35 mouse cellular contexts compared by ENCODE assay signal in the genomic region with DNA sequence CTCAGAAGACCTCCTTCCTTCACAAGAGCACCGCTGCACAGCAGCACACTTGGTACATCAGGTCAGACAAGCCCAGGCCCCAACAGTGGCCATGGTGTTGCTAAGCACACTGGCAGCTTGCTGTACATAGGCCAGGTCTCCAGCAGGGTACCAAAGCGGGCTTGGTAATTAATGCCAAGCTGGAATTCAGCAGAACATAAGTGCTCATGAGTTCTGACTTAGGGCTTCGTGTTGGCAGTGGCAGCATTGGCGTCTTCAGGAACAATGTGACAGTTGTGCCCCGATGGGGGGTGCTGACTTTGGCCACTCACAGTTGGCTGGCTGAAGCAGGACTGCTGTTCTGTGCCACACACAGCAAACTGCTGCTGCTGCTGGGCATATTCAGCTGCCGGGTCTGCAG. TPM values are rescaled to one million over a fixed set of nuclear protein-coding genes. Genes with fewer than 3 reads are reported as not detected.
DNase-seq lines count a peak whose midpoint lies in the region; ATAC-seq and TF ChIP-seq lines count a peak whose summit lies in the region.
"Had no signal": no experiment of that assay in that cellular context is flagged by ENCODE, and none has a peak within 500 bp of the region (broad histone marks: within the 10 kb centered on the region; RNA-seq: fewer than 3 reads in every experiment).

No protein-coding gene starts in this region.

- no peaks in the 10 kb centered on the region; the same call in 1 of the 2 replicates for H3K27me3 ChIP-seq in cerebellum, adult 2 months (ENCODE audit: control insufficient read depth, insufficient read depth, low read length)
- peaks cover 6% of the 10 kb centered on the region for H3K27me3 ChIP-seq in hindbrain, embryonic 15.5 days
- no peaks in the 10 kb centered on the region for H3K27me3 ChIP-seq in hindbrain, embryonic 11.5 days (ENCODE audit: control insufficient read depth, insufficient read depth, low read length)
- no peaks in the 10 kb centered on the region for H3K27me3 ChIP-seq in testis, adult 2 months (ENCODE audit: control insufficient read depth, insufficient read depth, low read length)
- H3K27me3 ChIP-seq: CH12.LX; embryonic facial prominence, embryonic 13.5 days; heart, embryonic 15.5 days; Patski had no signal

- no peak for TF ChIP-seq CTCF in cerebellum, adult 2 months (IDR thresholded peaks at IDR 0.05; ENCODE audit: borderline replicate concordance, insufficient read depth, low read depth, low read length)
- TF ChIP-seq CTCF in layer of hippocampus, adult 2 months (conservative IDR thresholded peaks at IDR 0.05) = 0 out of 2 replicates have a peak, but pooled peaks have one; percentile 17
- no peak for TF ChIP-seq CTCF in testis, adult 2 months (IDR thresholded peaks at IDR 0.05; ENCODE audit: control insufficient read depth, insufficient read depth, insufficient replicate concordance, low read depth, low read length)

- H3K9me3 ChIP-seq in hindbrain, embryonic 15.5 days = no peaks in the 10 kb centered on the region
- no peaks in the 10 kb centered on the region for H3K9me3 ChIP-seq in hindbrain, embryonic 11.5 days (ENCODE audit: control insufficient read depth, low read length)
- H3K9me3 ChIP-seq: embryonic facial prominence, embryonic 10.5 days; embryonic facial prominence, embryonic 13.5 days; forebrain, embryonic 12.5 days; G1E; heart, embryonic 12.5 days; heart, embryonic 15.5 days had no signal

- DNase-seq in cerebellum, postnatal 14 days = peak; percentile 62 to 63
- DNase-seq in cerebellum, adult 2 months = no peak
- no peak for DNase-seq in hindbrain, embryonic 11.5 days (ENCODE audit: low spot score)
- DNase-seq in layer of hippocampus, adult 2 months (ENCODE audit: low spot score in 2 of 2) = no peak
- no peak for DNase-seq in layer of hippocampus, adult 9-11 months
- DNase-seq in testis, postnatal 10 days (ENCODE audit: low spot score) = no peak
- DNase-seq: adrenal gland, postnatal 10 days; adrenal gland, postnatal 36 days; B cell, adult 2 months; cerebellum, adult 11 months; cerebellum, adult 8-10 months; cerebellum, postnatal 36 days; embryo, embryonic 11 days; gastrocnemius, postnatal 25 days; heart, adult 18-20 months; heart, postnatal 10 days; heart, postnatal 36 days; kidney, adult 2 months had no signal

- ATAC-seq in hindbrain, embryonic 15.5 days (ENCODE audit: low FRiP score, low read depth) = peak; percentile 53
- no peak for ATAC-seq in hindbrain, embryonic 11.5 days (ENCODE audit: low FRiP score)
- ATAC-seq: forebrain, embryonic 16.5 days; intestine, postnatal 0 days; Patski had no signal

- H3K4me2 ChIP-seq in hindbrain, embryonic 15.5 days = no peak overlapping the region
- no peak overlapping the region for H3K4me2 ChIP-seq in hindbrain, embryonic 11.5 days (replicated peaks; ENCODE audit: low read depth, low read length)
- H3K4me2 ChIP-seq: embryonic facial prominence, embryonic 13.5 days; forebrain, embryonic 12.5 days; heart, embryonic 12.5 days; heart, embryonic 15.5 days had no signal

- H3K4me1 ChIP-seq in cerebellum, adult 2 months (ENCODE audit: control insufficient read depth, insufficient read depth, low read length) = peaks cover 41% of the 10 kb centered on the region
- peaks cover 19% of the 10 kb centered on the region for H3K4me1 ChIP-seq in hindbrain, embryonic 15.5 days (replicated peaks)
- H3K4me1 ChIP-seq in hindbrain, embryonic 11.5 days (replicated peaks; ENCODE audit: control insufficient read depth, insufficient read depth, low read length) = no peaks in the 10 kb centered on the region
- H3K4me1 ChIP-seq in testis, adult 2 months (ENCODE audit: control insufficient read depth, insufficient read depth, low read length) = no peaks in the 10 kb centered on the region
- H3K4me1 ChIP-seq: embryonic facial prominence, embryonic 10.5 days; embryonic facial prominence, embryonic 13.5 days; forebrain, embryonic 12.5 days; heart, embryonic 12.5 days; heart, embryonic 15.5 days had no signal

- WGBS in cerebellum, adult 2 months = 19% methylated on average over 6 of the region's 6 CpGs
- WGBS in hindbrain, embryonic 15.5 days = 78% methylated on average over 6 of the region's 6 CpGs
- 90% methylated on average over 6 of the region's 6 CpGs for whole genome bisulfite sequencing in hindbrain, embryonic 11.5 days

- H3K36me3 ChIP-seq in hindbrain, embryonic 15.5 days = peaks cover 34% of the 10 kb centered on the region
- H3K36me3 ChIP-seq in hindbrain, embryonic 11.5 days (ENCODE audit: control insufficient read depth, insufficient read depth, low read length) = 0 out of 2 replicates have a peak, but pooled peaks cover 2% of the 10 kb centered on the region
- H3K36me3 ChIP-seq in testis, adult 2 months (ENCODE audit: control insufficient read depth, insufficient read depth, low read length) = peaks cover 2% of the 10 kb centered on the region

- H3K4me3 ChIP-seq in cerebellum, adult 2 months (replicated peaks; ENCODE audit: insufficient read depth, low read depth, low read length) = no peak overlapping the region
- no peak overlapping the region for H3K4me3 ChIP-seq in hindbrain, embryonic 15.5 days
- no peak overlapping the region for H3K4me3 ChIP-seq in hindbrain, embryonic 11.5 days (ENCODE audit: low read depth, low read length)
- H3K4me3 ChIP-seq in layer of hippocampus, adult 2 months = no peak overlapping the region
- H3K4me3 ChIP-seq in testis, adult 2 months (ENCODE audit: control insufficient read depth, low read depth, low read length) = peak overlapping the region; percentile 72
- H3K4me3 ChIP-seq: embryonic facial prominence, embryonic 10.5 days; embryonic facial prominence, embryonic 13.5 days; erythroblast, embryonic 14.5 days; forebrain, embryonic 12.5 days; heart, embryonic 12.5 days; heart, embryonic 15.5 days had no signal

- no peak overlapping the region for H3K27ac ChIP-seq in cerebellum, adult 2 months (ENCODE audit: insufficient read depth, low read length)
- 0 out of 2 replicates have a peak overlapping the region, but pooled peaks have one; percentile 23 for H3K27ac ChIP-seq in hindbrain, embryonic 15.5 days (replicated peaks)
- H3K27ac ChIP-seq in hindbrain, embryonic 11.5 days (ENCODE audit: low read depth, low read length) = no peak overlapping the region
- H3K27ac ChIP-seq in layer of hippocampus, adult 2 months = 0 out of 2 replicates have a peak overlapping the region, but pooled peaks have one; percentile 23
- no peak overlapping the region for H3K27ac ChIP-seq in testis, adult 2 months (ENCODE audit: control insufficient read depth, insufficient read depth, low read depth, low read length)
- H3K27ac ChIP-seq: embryonic facial prominence, embryonic 10.5 days; embryonic facial prominence, embryonic 13.5 days; forebrain, embryonic 12.5 days; heart, embryonic 15.5 days had no signal

- H3K9ac ChIP-seq in hindbrain, embryonic 15.5 days = no peak overlapping the region
- no peak overlapping the region for H3K9ac ChIP-seq in hindbrain, embryonic 11.5 days (ENCODE audit: low read depth, low read length)
- H3K9ac ChIP-seq: embryonic facial prominence, embryonic 13.5 days; forebrain, embryonic 12.5 days; heart, embryonic 15.5 days had no signal

- no peak for TF ChIP-seq POLR2A in cerebellum, adult 2 months (IDR thresholded peaks at IDR 0.05; ENCODE audit: borderline replicate concordance, insufficient read depth, low read length)
- no peak for TF ChIP-seq POLR2A in testis, adult 2 months (IDR thresholded peaks at IDR 0.05; ENCODE audit: control insufficient read depth, low read depth, low read length)

RNA-seq across cellular contexts. Expression of a gene that starts 7.7 kb away (rescaled TPM):
- 160 and 188 TPM in 2 replicates for polyA plus RNA-seq in cerebellum, adult 2 months (2012; rRNA removed)
- polyA plus RNA-seq in hindbrain, embryonic 15.5 days (2015; fragmentation: Nextera tagmentation; extraction: Ambion mirVana) = 18.3 and 22.2 TPM in 2 replicates
- polyA plus RNA-seq in hindbrain, embryonic 11.5 days (2014; fragmentation: Nextera tagmentation; extraction: Ambion mirVana) = 17.4 and 20.6 TPM in 2 replicates
- 10 to 100 TPM; 42.3 to 43.0 TPM for total RNA-seq in layer of hippocampus, adult 2 months (2021)
- polyA plus RNA-seq in testis, adult 2 months (2012; rRNA removed) = 50.9 and 51.6 TPM in 2 replicates

RNA-seq across cellular contexts. Expression of a gene that starts 13.2 kb away (rescaled TPM):
- polyA plus RNA-seq in cerebellum, adult 2 months (2012; rRNA removed) = 55.1 and 62.7 TPM in 2 replicates
- 0.47 and 3.0 TPM in 2 replicates for polyA plus RNA-seq in hindbrain, embryonic 15.5 days (2015; fragmentation: Nextera tagmentation; extraction: Ambion mirVana)
- 2.9 and 3.5 TPM in 2 replicates for polyA plus RNA-seq in hindbrain, embryonic 11.5 days (2014; fragmentation: Nextera tagmentation; extraction: Ambion mirVana)
- total RNA-seq in layer of hippocampus, adult 2 months (2021) = not detected
- 1.5 and 1.6 TPM in 2 replicates for polyA plus RNA-seq in testis, adult 2 months (2012; rRNA removed)
- total RNA-seq: adrenal gland, adult 18-20 months; adrenal gland, postnatal 10 days; adrenal gland, postnatal 36 days; G1E; gastrocnemius, adult 18-20 months; gastrocnemius, postnatal 25 days; heart, adult 18-20 months; heart, postnatal 10 days; heart, postnatal 36 days had no signal
- polyA plus RNA-seq: embryonic facial prominence, embryonic 13.5 days; erythroblast, embryonic 14.5 days; forebrain, embryonic 16.5 days; G1E; gonadal fat pad, adult 2 months; heart, embryonic 12.5 days; heart, embryonic 15.5 days; intestine, embryonic 14.5 days; intestine, postnatal 0 days; kidney, adult 2 months had no signal

RNA-seq across cellular contexts. Expression of a gene that starts 14.1 kb away (rescaled TPM):
- 7.2 and 11.8 TPM in 2 replicates for polyA plus RNA-seq in cerebellum, adult 2 months (2012; rRNA removed)
- 8.6 and 8.8 TPM in 2 replicates for polyA plus RNA-seq in hindbrain, embryonic 15.5 days (2015; fragmentation: Nextera tagmentation; extraction: Ambion mirVana)
- polyA plus RNA-seq in hindbrain, embryonic 11.5 days (2014; fragmentation: Nextera tagmentation; extraction: Ambion mirVana) = 1.5 and 1.6 TPM in 2 replicates
- total RNA-seq in layer of hippocampus, adult 2 months (2021) = 1 to 10 TPM; 6.5 to 7.7 TPM
- 0.22 and 0.43 TPM in 2 replicates for polyA plus RNA-seq in testis, adult 2 months (2012; rRNA removed)
- total RNA-seq: gastrocnemius, adult 18-20 months; gastrocnemius, postnatal 25 days had no signal
- polyA plus RNA-seq: G1E had no signal

RNA-seq across cellular contexts. Expression of a gene that starts 20.9 kb away (rescaled TPM):
- 162 and 187 TPM in 2 replicates for polyA plus RNA-seq in cerebellum, adult 2 months (2012; rRNA removed)
- 135 and 176 TPM in 2 replicates for polyA plus RNA-seq in hindbrain, embryonic 15.5 days (2015; fragmentation: Nextera tagmentation; extraction: Ambion mirVana)
- 304 and 330 TPM in 2 replicates for polyA plus RNA-seq in hindbrain, embryonic 11.5 days (2014; fragmentation: Nextera tagmentation; extraction: Ambion mirVana)
- total RNA-seq in layer of hippocampus, adult 2 months (2021) = 100 to 1,000 TPM; 186 to 202 TPM
- 47.5 and 49.7 TPM in 2 replicates for polyA plus RNA-seq in testis, adult 2 months (2012; rRNA removed)

RNA-seq across cellular contexts. Expression of a gene that starts 30.7 kb away (rescaled TPM):
- polyA plus RNA-seq in cerebellum, adult 2 months (2012; rRNA removed) = 29.9 and 31.4 TPM in 2 replicates
- polyA plus RNA-seq in hindbrain, embryonic 15.5 days (2015; fragmentation: Nextera tagmentation; extraction: Ambion mirVana) = 18.4 and 21.7 TPM in 2 replicates
- polyA plus RNA-seq in hindbrain, embryonic 11.5 days (2014; fragmentation: Nextera tagmentation; extraction: Ambion mirVana) = 8.7 and 9.5 TPM in 2 replicates
- total RNA-seq in layer of hippocampus, adult 2 months (2021) = 1 to 10 TPM; 5.6 to 6.4 TPM
- 17.2 and 18.9 TPM in 2 replicates for polyA plus RNA-seq in testis, adult 2 months (2012; rRNA removed)
- polyA plus RNA-seq: erythroblast, embryonic 14.5 days had no signal

Comparison
In these comparisons a context has a peak if more than half of its experiments do, and no peak if none do; other contexts are left out.
1. DNase-seq: peak in cerebellum, postnatal 14 days (2 of 2); none in cerebellum, adult 2 months (0 of 2), hindbrain, embryonic 11.5 days (single experiment), layer of hippocampus, adult 2 months (0 of 2), layer of hippocampus, adult 9-11 months (single experiment) and testis, postnatal 10 days (single experiment).
2. H3K27ac ChIP-seq: peak in hindbrain, embryonic 15.5 days (single experiment) and layer of hippocampus, adult 2 months (single experiment); none in cerebellum, adult 2 months (single experiment), hindbrain, embryonic 11.5 days (single experiment) and testis, adult 2 months (single experiment).
3. RNA of a gene that starts 13.2 kb away (polyA plus RNA-seq): 55.1 to 62.7 TPM in cerebellum, adult 2 months; 2.9 to 3.5 TPM in hindbrain, embryonic 11.5 days, 1.5 to 1.6 TPM in testis, adult 2 months and 0.47 to 3.0 TPM in hindbrain, embryonic 15.5 days; every median in the first group is over 10 times any median in the second.